18 mouse cellular contexts compared by ENCODE assay signal in the genomic region with DNA sequence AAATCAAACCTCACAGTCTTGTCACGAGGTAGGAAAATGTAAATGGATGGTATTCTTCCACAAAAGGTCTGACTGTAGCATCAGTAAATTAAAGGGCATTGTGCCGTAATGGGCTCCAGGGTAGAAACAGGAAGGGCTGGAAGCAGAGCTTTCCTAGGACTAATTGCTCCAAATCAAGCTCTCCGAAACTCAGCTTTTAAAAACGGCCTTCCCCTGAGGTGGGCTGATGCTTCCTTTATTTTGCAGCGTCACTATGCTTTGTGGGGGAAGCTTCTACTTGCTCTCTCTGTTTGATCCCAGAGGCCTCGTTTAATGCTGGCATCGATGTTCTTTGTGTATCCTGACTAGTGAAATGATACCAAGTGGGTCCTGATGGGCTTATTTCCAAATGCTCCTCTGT.
DNase-seq lines count a peak whose midpoint lies in the region; ATAC-seq lines count a peak whose summit lies in the region.
"Had no signal": no experiment of that assay in that cellular context is flagged by ENCODE, and none has a peak within 500 bp of the region (broad histone marks: within the 10 kb centered on the region; RNA-seq: fewer than 3 reads in every experiment).

No protein-coding gene starts in this region.

- no peaks in the 10 kb centered on the region for H3K9me3 ChIP-seq in forebrain, embryonic 12.5 days
- no peaks in the 10 kb centered on the region for H3K9me3 ChIP-seq in forebrain, embryonic 11.5 days (ENCODE audit: control insufficient read depth, low read length)
- no peaks in the 10 kb centered on the region for H3K9me3 ChIP-seq in neural tube, embryonic 13.5 days
- no peaks in the 10 kb centered on the region for H3K9me3 ChIP-seq in midbrain, embryonic 14.5 days (ENCODE audit: control insufficient read depth, low read length)
- H3K9me3 ChIP-seq: megakaryocyte, embryonic 14.5 days had no signal

- DNase-seq in forebrain, embryonic 11.5 days (ENCODE audit: low spot score): no peak
- no peak for DNase-seq in neural tube, embryonic 10.5 days (ENCODE audit: extremely low spot score, low spot score)
- DNase-seq in midbrain, embryonic 14.5 days: peak; percentile 67
- DNase-seq in embryo, embryonic 11 days: no peak
- DNase-seq in cerebellum, adult 18-20 months: no peak
- DNase-seq in thymus, postnatal 25 days: no peak
- DNase-seq: adrenal gland, adult 2 months; cerebellum, adult 2 months; gastrocnemius, adult 2 months; heart, adult 18-20 months; kidney, postnatal 14 days; lung, postnatal 10 days; thymus, adult 2 months had no signal

- peak overlapping the region; percentile 61; the same call in 1 of the 2 replicates for H3K27ac ChIP-seq in forebrain, embryonic 12.5 days
- H3K27ac ChIP-seq in forebrain, embryonic 11.5 days (ENCODE audit: low read depth, low read length): no peak overlapping the region; the same call in 1 of the 2 replicates
- H3K27ac ChIP-seq in neural tube, embryonic 13.5 days (replicated peaks): peak overlapping the region; percentile 61
- peak overlapping the region; percentile 69 for H3K27ac ChIP-seq in midbrain, embryonic 14.5 days (replicated peaks; ENCODE audit: low read depth, low read length)
- H3K27ac ChIP-seq: gastrocnemius, adult 2 months had no signal

- no peak for ATAC-seq in forebrain, embryonic 12.5 days (ENCODE audit: low FRiP score)
- ATAC-seq in forebrain, embryonic 11.5 days (replicated peaks; ENCODE audit: low FRiP score): no peak
- no peak for ATAC-seq in neural tube, embryonic 13.5 days (ENCODE audit: low read depth)
- no peak for ATAC-seq in midbrain, embryonic 14.5 days (ENCODE audit: low FRiP score, low TSS enrichment)
- ATAC-seq: CD4-positive, CD25-positive, alpha-beta regulatory T cell, adult 4 months had no signal

- H3K4me1 ChIP-seq in forebrain, embryonic 12.5 days: peaks cover 69% of the 10 kb centered on the region
- peaks cover 24% of the 10 kb centered on the region for H3K4me1 ChIP-seq in forebrain, embryonic 11.5 days (replicated peaks; ENCODE audit: control insufficient read depth, insufficient read depth, low read length)
- peaks cover 46% of the 10 kb centered on the region for H3K4me1 ChIP-seq in neural tube, embryonic 13.5 days (replicated peaks)
- H3K4me1 ChIP-seq in midbrain, embryonic 14.5 days (ENCODE audit: control insufficient read depth, insufficient read depth, low read length): peaks cover 60% of the 10 kb centered on the region
- H3K4me1 ChIP-seq: megakaryocyte, embryonic 14.5 days had no signal

- 36% methylated on average over 7 of the region's 7 CpGs for whole genome bisulfite sequencing in forebrain, embryonic 12.5 days
- 43% methylated on average over 7 of the region's 7 CpGs for WGBS in forebrain, embryonic 11.5 days
- WGBS in neural tube, embryonic 13.5 days: 29% methylated on average over 7 of the region's 7 CpGs
- 31% methylated on average over 7 of the region's 7 CpGs for WGBS in midbrain, embryonic 14.5 days

- H3K4me2 ChIP-seq in forebrain, embryonic 12.5 days: no peak overlapping the region
- H3K4me2 ChIP-seq in forebrain, embryonic 11.5 days (ENCODE audit: low read depth, low read length, severe bottlenecking): no peak overlapping the region
- H3K4me2 ChIP-seq in neural tube, embryonic 13.5 days: no peak overlapping the region
- no peak overlapping the region for H3K4me2 ChIP-seq in midbrain, embryonic 14.5 days (ENCODE audit: low read length)

- H3K4me3 ChIP-seq in forebrain, embryonic 12.5 days (replicated peaks): no peak overlapping the region
- H3K4me3 ChIP-seq in forebrain, embryonic 11.5 days (ENCODE audit: low read depth, low read length): no peak overlapping the region
- H3K4me3 ChIP-seq in neural tube, embryonic 13.5 days: no peak overlapping the region
- H3K4me3 ChIP-seq in midbrain, embryonic 14.5 days (replicated peaks; ENCODE audit: low read depth, low read length): no peak overlapping the region
- H3K4me3 ChIP-seq: gastrocnemius, adult 2 months; megakaryocyte, embryonic 14.5 days had no signal

- no peak overlapping the region for H3K9ac ChIP-seq in forebrain, embryonic 12.5 days
- H3K9ac ChIP-seq in forebrain, embryonic 11.5 days (ENCODE audit: low read length): no peak overlapping the region
- H3K9ac ChIP-seq in neural tube, embryonic 13.5 days: no peak overlapping the region
- H3K9ac ChIP-seq in midbrain, embryonic 14.5 days (replicated peaks; ENCODE audit: low read length): no peak overlapping the region

- H3K27me3 ChIP-seq in forebrain, embryonic 12.5 days: no peaks in the 10 kb centered on the region
- no peaks in the 10 kb centered on the region for H3K27me3 ChIP-seq in forebrain, embryonic 11.5 days (ENCODE audit: control insufficient read depth, insufficient read depth, low read length)
- H3K27me3 ChIP-seq in neural tube, embryonic 13.5 days: no peaks in the 10 kb centered on the region
- no peaks in the 10 kb centered on the region for H3K27me3 ChIP-seq in midbrain, embryonic 14.5 days (ENCODE audit: control insufficient read depth, insufficient read depth, low read length)
- H3K27me3 ChIP-seq: megakaryocyte, embryonic 14.5 days had no signal

- H3K36me3 ChIP-seq in forebrain, embryonic 12.5 days (replicated peaks): no peaks in the 10 kb centered on the region
- no peaks in the 10 kb centered on the region for H3K36me3 ChIP-seq in forebrain, embryonic 11.5 days (ENCODE audit: control insufficient read depth, insufficient read depth, low read length)
- no peaks in the 10 kb centered on the region for H3K36me3 ChIP-seq in neural tube, embryonic 13.5 days
- H3K36me3 ChIP-seq in midbrain, embryonic 14.5 days (ENCODE audit: control insufficient read depth, insufficient read depth, low read length): peaks cover 4% of the 10 kb centered on the region; the same call in 1 of the 2 replicates
- H3K36me3 ChIP-seq: G1E had no signal
